Mouse (Mus musculus) cortical plate, adult 2 months (tissue): Measurements from ENCODE around the gene Tmed6.
"Not testable (repeated sequence)": the region's sequence is repeated elsewhere in the genome, so short reads cannot be mapped to it uniquely, and the experiment has no call there.

Experiments used
- CTCF ChIP-seq: fragments of 200-500 bp; IDR thresholded peaks from 2 replicates; pipeline ENCODE4 v1.5.1; 2011; ENCODE audit warnings: mild to moderate bottlenecking, control low read depth, low read length; ENCODE audit not compliant: insufficient read depth; ENCODE audit errors: extremely low read depth
- POLR2A ChIP-seq: fragments of 200-500 bp; IDR thresholded peaks from 2 replicates; pipeline ENCODE4 v1.6.1; 2011; ENCODE audit warnings: mild to moderate bottlenecking, low read length, control low read depth; ENCODE audit not compliant: insufficient read depth; ENCODE audit errors: extremely low read depth

GRCm38 (mm10) chr8:107033609-107034008 lies 31.8 kb downstream of the Tmed6 start:
- not testable (repeated sequence) for TF ChIP-seq CTCF, POLR2A
